Mouse (Mus musculus): ENCODE measurements around the gene Elac2. TPM values are rescaled to one million over a fixed set of nuclear protein-coding genes. Genes with fewer than 3 reads are reported as not detected.

The Elac2 gene
- total RNA-seq, 2 experiments from 2014 or later, result 40.9 to 59.7 TPM

DNA sequence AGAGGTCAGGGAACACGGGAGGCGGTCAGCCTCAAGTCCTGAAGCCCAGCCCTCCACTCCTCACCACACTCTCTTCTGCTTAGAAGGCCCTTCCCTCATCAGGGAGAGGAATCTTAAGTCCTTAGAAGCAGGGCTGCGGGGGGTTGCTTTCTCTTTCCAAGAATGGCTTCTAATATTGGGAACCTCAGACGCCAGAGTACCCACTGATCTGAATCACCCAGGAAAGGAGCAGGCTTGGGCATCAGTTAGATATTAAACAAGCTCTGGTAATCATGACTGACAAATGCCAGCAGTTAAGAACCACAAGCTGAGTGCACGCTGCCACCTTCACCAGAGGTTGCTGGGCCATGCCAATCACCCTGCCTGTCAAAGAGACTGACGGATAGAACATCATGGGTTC lies 35.1 kb downstream of the Elac2 start:
- ATAC-seq (replicated peaks; ENCODE audit: low FRiP score, low TSS enrichment, poor library complexity, severe bottlenecking), result no peak

DNA sequence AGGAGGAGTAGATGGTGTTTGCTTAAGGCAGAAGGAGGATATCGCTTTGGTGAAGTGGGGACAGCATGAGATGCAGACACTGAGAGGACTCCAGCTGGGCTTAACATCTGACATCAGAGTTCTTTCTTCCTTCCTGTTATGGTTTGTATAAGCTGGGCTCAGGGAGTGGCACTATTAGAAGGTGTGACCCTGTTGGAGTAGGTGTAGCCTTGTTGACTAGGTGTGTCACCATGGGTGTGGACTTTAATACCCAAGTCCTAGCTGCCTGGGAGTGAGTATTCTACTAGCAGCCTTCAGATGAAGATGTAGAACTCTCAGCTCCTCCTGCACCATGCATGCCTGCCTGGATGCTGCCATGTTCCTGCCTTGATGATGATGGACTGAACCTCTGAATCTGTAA lies 37.9 kb downstream of the Elac2 start:
- no peak for ATAC-seq (replicated peaks; ENCODE audit: low FRiP score, low TSS enrichment, poor library complexity, severe bottlenecking)

DNA sequence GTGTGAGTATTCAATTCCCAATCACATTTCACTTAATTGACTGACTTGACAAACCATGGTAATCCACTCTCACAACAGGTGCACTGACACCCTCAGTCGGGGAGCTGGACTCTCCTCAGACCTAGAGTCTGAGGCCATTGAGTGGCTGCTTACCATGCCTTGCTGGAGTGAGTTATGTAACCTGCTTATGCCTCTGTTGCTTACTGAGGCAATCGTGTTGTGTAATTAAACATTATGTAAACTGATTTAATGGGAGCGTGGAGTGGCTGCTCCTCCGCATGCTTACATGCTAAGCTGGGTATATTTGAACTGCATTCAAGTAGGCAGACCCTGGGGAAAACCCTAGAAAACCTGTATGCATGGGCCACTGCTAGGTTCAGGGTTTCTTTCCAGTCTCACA lies 41.9 kb downstream of the Elac2 start:
- ATAC-seq (replicated peaks; ENCODE audit: low FRiP score, low TSS enrichment, poor library complexity, severe bottlenecking), result no peak

DNA sequence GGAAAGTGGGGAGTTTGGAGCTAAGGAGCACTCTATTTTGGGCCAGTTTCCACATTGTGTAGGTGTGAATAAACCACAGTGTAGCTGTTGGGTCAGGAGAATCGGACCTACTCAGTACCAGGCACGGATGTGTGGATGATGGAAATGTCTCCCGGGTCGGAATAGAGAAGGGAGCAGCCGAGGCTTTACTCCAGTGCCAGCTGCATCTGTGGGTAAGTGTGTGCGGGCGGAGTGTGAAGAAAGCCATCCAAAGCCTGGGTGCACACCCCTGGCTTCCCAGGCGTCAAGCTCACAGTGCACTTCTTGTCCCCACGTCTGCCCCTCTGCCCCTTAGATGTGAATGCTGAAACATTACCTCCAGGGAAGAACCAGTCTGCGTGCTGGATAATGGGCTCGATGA lies 43.9 kb downstream of the Elac2 start:
- no peak for ATAC-seq (replicated peaks; ENCODE audit: low FRiP score, low TSS enrichment, poor library complexity, severe bottlenecking)

DNA sequence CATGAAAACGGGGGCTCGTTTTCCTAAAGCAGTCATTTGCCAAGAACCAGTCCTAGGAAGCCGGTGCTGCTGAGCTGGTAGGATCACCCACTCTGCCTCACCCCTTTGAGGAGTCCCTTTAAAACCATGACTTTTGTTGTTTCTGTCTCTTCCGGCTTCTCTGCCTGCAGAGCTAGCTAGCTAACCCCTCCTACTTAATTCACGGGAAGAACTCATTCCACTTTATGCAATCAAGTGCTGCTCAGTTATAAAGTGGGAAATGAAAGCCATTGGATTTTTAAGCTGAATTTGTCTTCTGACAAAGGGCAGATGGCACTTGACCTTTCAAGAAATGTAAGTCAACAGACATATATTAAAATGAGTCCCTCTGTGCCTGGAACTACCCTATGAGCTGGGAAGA lies 49.2 kb downstream of the Elac2 start:
- no peak for ATAC-seq (replicated peaks; ENCODE audit: low FRiP score, low TSS enrichment, poor library complexity, severe bottlenecking)

DNA sequence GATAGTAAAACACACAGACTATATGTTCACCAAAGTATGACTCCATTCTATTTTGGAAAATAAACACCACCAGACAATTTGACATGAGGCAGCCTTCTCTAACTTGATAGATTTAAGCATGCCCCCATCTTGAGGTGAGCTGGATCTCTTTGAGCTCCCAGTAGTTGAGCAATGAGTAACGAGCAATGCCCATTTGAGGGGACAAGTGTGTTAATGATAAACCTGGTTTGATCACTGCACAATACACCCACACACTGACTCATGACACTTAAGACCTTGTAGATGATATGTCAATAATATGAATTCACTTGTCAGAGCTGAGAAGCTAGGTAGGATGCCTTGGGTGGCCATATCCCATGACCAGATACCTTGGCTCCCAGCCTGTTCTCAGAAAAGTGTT lies 51.4 kb downstream of the Elac2 start:
- ATAC-seq (replicated peaks; ENCODE audit: low FRiP score, low TSS enrichment, poor library complexity, severe bottlenecking), result no peak

DNA sequence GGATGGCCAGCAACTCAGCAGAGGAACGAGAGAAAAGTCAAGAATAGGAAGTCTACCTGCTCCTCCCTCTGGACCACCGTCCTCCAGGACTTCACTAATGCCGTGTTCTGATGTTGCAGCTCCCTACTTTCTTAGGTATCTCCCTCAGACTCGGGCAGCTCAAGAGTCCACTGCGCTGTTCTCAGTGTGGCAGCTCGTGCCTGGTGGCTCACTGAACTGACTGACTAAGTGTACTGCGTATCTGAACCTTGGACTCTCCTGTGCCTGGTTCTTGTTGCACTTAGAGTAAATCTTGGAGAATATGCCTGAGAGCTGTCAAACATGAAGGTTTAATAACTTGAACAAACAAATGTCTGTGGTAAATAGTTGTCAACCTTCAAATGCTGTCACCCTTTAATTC lies 53.4 kb downstream of the Elac2 start:
- ATAC-seq (replicated peaks; ENCODE audit: low FRiP score, low TSS enrichment, poor library complexity, severe bottlenecking), result no peak

DNA sequence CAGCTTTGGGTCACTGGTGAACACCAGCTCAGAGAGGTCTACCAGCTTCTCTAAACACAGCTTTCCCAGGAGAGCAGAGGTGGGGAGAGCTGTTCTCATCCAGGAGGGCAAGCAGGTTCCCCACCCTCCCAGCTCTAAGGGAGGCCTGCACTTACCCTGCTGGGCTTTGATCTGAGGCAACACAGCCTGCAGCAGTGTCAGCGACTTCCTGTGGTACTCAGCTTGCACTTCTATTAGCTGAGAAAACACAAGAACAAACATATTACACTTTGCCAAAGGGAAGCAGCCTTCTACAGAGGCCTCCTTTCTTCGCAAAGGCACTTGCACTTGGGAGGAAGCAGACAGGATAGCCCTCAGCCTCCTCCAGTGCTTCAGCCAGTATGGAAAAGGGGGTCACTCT lies 60.2 kb downstream of the Elac2 start:
- no peak for ATAC-seq (replicated peaks; ENCODE audit: low FRiP score, low TSS enrichment, poor library complexity, severe bottlenecking)

DNA sequence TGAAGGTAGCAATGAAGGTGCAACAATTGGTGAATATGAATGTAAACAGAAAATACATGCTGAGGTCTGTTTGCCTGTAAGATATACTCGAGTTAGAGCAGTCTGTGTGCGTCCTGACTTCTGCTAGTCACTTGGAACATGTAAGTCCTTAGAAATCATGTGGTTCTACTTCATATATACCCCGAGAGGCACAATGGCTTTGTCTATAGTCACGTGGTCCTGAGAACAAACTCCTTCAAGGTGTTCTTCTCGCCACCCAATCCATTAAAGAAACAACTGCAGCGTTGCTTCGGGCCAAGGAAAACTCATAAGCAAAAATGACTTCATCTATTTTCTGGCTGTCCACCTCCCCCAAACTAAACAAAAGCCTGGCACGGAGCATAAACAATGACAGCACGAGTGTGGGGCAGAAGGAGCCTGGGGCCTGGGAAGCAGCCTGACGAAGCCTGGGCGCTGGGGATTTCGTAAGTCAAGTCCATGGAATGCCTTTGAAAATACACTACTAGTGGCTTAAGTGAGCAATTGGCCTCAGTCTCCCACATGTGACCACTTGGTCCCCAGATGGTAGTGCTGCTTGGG lies 60.8 kb downstream of the Elac2 start:
- ATAC-seq (replicated peaks; ENCODE audit: low FRiP score, low TSS enrichment, poor library complexity, severe bottlenecking), result no peak

DNA sequence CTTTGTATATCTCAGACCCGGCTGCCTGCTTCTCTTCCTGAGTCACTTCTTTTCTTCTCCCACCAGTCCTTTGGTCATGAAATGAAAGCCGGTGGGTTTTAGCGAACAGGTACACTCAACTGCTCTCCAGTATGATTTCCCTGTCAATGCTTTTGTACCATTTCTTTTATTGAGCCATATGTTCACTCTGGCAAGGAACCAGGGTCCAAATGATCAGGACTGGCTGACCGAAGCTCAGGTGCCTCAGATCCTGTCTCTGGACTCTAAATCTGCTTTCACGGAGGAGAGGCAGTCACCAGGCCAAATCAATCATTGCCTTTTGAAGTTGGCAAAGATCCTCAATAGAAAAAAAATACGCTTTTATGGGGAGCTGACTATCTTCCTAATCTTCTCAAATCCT lies 61.7 kb downstream of the Elac2 start:
- ATAC-seq (replicated peaks; ENCODE audit: low FRiP score, low TSS enrichment, poor library complexity, severe bottlenecking), result no peak

DNA sequence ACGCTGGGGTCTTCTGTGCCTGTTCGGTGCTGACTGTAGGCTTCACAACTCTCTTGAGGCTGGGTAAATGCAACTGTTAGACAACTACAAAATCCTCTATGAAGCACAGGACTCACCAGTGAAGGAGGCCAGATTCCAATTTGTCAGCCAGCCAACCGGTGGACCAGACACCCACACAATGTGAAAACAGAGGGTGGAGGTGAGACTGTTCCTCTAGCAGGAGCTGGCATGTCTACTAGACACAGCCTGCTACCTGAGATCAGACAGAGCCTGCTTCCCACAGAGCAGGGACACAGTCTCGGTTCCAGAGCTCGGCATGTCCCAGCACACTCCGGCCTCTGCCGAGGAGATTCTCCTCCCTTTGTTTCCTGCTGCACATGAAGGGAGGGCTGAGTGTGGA lies 70.3 kb downstream of the Elac2 start:
- no peak for ATAC-seq (replicated peaks; ENCODE audit: low FRiP score, low TSS enrichment, poor library complexity, severe bottlenecking)

DNA sequence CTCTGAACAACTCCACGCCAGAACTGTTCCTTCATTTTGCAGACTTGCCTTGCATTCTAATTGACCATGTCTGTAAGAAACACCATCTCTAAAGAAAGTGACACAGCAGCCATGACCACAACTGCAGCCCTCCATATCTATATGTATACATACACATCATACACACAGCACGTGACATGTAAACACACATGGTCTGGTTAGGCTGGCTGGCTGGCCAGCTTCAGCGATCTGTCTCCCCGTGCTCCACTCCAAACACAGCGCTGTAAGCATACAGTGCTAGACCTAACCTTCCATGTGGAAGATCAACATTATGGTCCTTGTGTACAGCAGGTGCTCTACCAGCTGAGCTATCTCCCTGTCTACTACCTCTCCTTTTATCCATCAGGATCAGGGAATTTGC lies 72.0 kb downstream of the Elac2 start:
- no peak for ATAC-seq (replicated peaks; ENCODE audit: low FRiP score, low TSS enrichment, poor library complexity, severe bottlenecking)

Other genes with a start within 250 kb of the Elac2 start
- not detected in 2 replicates for gene 1700086D15Rik, start 180.9 kb downstream of the Elac2 start, total RNA-seq (2014; fragmentation: Nextera tagmentation)
- not detected in 2 replicates for gene 1700086D15Rik, start 180.9 kb downstream of the Elac2 start, total RNA-seq (2017)
- not detected in 2 replicates for gene Arhgap44, start 183.9 kb downstream of the Elac2 start, total RNA-seq (2014; fragmentation: Nextera tagmentation)
- gene Arhgap44, start 183.9 kb downstream of the Elac2 start, total RNA-seq (2017), result not detected in 2 replicates